Mouse (Mus musculus): ENCODE measurements at regions not wholly inside any gene's neighbourhood (a gene's known extent, or its start where the extent isn't known, plus 50 kb on each side); places are given as distances from the start of the nearest gene placed in this dataset.

DNA sequence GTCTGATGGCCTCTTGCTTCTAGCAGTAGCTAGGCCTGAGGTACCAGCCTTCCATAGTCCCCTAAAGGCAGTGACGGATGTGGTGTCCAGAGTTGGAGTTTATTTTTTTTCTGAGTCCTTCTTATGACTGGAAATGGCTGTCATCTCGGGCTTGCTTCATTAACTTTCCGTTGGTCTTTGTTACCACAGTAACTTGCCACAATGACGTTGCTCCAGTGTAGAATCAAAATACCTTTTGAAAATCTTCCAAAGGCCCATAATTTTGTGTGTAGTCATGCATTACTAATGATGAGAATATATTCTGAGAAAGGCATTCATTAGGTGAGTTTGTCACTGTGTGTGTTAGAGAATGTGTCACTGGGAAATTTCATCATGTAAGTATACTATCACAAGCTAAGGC is 108.4 kb upstream of the Sgk1 start:
- TF ChIP-seq POLR2A (IDR thresholded peaks at IDR 0.05; ENCODE audit: borderline replicate concordance, low read depth, low read length) = no peak
- TF ChIP-seq CTCF (IDR thresholded peaks at IDR 0.05; ENCODE audit: low read depth, low read length) = no peak
- Histone ChIP-seq H3K4me3 (ENCODE audit: insufficient read depth, low read length) (no peak overlapping the region), H3K27ac (ENCODE audit: insufficient read depth, low read depth, low read length) (no peak overlapping the region), H3K4me1 (ENCODE audit: control insufficient read depth, insufficient read depth, low read length) (peaks cover 14% of the 10 kb centered on the region)

DNA sequence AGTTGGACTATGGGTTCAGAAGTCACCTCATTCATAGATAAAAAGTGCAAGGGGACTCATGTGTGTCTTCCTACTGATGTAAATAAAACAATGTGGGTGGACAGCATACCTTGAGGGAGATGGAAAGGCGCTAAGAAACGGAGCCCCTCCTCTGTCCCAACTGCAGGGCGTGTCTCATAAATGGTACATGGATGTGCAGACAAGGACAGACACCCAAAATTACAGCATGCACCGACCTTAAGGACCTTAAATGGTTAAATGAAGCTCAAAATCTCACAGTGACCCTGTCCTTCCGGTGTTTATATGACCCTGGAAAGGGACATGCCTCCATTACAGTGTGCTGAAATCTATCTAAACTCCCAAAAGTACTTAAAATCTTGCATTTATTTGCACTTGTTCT is 106.5 kb upstream of the Sgk1 start:
- Histone ChIP-seq H3K4me3 (ENCODE audit: insufficient read depth, low read length) (no peak overlapping the region), H3K4me1 (ENCODE audit: control insufficient read depth, insufficient read depth, low read length) (peaks cover 17% of the 10 kb centered on the region), H3K27ac (ENCODE audit: insufficient read depth, low read depth, low read length) (no peak overlapping the region)
- TF ChIP-seq CTCF (IDR thresholded peaks at IDR 0.05; ENCODE audit: low read depth, low read length) (no peak), POLR2A (IDR thresholded peaks at IDR 0.05; ENCODE audit: borderline replicate concordance, low read depth, low read length) (no peak)

DNA sequence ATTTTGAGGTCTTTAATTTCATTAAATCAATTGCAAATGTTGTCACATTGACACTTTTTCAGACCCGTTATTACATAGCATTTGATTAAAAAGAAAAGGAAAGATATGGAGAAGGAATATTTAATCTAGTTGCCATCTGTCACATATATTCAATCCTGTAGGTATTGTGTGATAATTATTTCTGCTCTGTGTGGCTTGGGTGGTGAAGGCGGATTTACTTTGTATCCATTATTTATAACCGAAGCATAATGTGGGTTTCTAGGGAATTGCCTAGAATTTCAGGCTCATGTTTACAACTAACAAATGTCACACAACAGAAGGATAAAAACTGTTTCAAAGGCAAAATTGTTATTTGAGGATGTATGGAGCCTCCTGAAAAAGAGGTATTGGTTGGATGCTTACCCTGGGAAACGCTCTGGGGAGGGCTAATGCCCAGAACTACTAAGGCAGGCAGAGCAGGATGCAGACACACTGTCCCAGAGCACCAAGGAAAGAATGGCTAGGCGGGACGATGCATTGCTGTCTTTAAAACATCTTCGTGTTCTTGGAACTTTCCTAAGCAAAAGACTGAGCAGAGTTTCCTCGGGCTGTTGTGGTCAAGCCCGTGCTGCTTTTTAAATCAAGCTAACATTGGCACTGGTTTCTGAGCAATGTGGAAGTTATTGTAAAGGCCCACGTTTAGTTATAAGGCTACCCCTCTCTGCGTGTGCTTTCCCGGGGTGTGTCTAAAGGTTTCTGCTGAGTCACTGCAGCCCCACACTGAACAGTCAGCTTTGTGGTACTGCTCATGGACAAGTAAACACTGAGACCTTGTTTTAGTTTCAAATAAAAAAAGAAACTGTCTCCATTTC is 105.8 kb upstream of the Sgk1 start:
- peaks cover 17% of the 10 kb centered on the region for H3K4me1 ChIP-seq (ENCODE audit: control insufficient read depth, insufficient read depth, low read length)
- H3K27ac ChIP-seq (ENCODE audit: insufficient read depth, low read depth, low read length) = no peak overlapping the region
- no peak overlapping the region for H3K4me3 ChIP-seq (ENCODE audit: insufficient read depth, low read length)
- no peak for TF ChIP-seq CTCF (IDR thresholded peaks at IDR 0.05; ENCODE audit: low read depth, low read length)
- TF ChIP-seq POLR2A (IDR thresholded peaks at IDR 0.05; ENCODE audit: borderline replicate concordance, low read depth, low read length) = no peak

DNA sequence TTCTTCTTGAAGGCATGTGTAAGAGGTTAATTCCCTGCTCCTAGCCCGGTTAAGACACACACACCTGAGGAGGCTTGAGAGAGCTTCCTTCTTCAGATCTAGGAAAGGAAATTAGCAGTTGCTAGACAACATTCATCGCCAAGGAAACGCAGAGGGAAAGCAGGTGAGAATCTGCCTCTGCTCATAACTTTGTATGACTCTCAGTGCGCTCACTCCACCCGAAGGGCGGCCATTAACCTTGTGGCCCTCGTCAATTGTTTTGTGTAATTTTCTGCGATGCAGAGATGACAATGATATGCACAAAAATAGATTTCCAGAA is 105.3 kb upstream of the Sgk1 start:
- TF ChIP-seq POLR2A (IDR thresholded peaks at IDR 0.05; ENCODE audit: borderline replicate concordance, low read depth, low read length) (no peak), CTCF (IDR thresholded peaks at IDR 0.05; ENCODE audit: low read depth, low read length) (no peak)
- Histone ChIP-seq H3K4me1 (ENCODE audit: control insufficient read depth, insufficient read depth, low read length) (peaks cover 17% of the 10 kb centered on the region), H3K27ac (ENCODE audit: insufficient read depth, low read depth, low read length) (no peak overlapping the region), H3K4me3 (ENCODE audit: insufficient read depth, low read length) (no peak overlapping the region)

DNA sequence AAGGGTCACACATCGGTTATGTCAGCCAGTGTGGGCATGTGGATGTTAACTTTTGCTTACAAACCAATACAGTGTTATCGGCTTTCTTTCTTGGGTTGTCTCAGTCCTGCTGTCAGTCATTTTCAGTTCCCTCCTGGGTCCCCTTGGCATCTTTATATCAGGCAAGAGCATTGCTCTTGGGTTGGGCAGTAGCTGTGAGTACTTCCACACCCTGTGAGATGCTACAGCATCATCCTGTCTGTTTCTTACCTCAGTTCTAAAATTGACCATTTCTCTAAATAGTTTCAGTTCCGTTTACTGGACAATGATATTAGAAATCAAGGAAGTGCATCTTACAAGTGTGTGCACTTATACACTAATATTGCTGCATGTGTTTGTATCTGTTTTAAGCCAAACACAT is 104.9 kb upstream of the Sgk1 start:
- peaks cover 17% of the 10 kb centered on the region for H3K4me1 ChIP-seq (ENCODE audit: control insufficient read depth, insufficient read depth, low read length)
- no peak for TF ChIP-seq CTCF (IDR thresholded peaks at IDR 0.05; ENCODE audit: low read depth, low read length)
- no peak for TF ChIP-seq POLR2A (IDR thresholded peaks at IDR 0.05; ENCODE audit: borderline replicate concordance, low read depth, low read length)
- no peak overlapping the region for H3K27ac ChIP-seq (ENCODE audit: insufficient read depth, low read depth, low read length)
- no peak overlapping the region for H3K4me3 ChIP-seq (ENCODE audit: insufficient read depth, low read length)

DNA sequence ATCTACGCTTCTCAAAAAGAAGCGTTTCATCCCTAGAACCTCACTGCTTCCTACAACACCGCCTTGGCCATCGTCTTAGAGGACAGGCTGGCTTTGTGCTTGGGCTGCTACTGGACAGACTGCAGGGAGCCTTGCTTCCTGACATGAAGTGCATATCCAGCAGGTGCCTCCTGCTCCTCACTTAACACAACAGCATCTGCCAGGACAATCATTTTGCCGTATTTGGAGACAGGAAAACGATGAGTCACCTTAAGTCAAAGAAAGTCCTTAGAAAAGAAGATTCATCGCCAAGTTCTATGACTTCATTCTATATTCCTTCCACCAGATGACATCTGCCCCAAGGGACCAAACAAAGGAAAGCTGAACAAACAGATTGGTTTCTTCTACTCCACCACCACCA is 98.5 kb upstream of the Sgk1 start:
- Histone ChIP-seq H3K4me1 (ENCODE audit: control insufficient read depth, insufficient read depth, low read length) (0 out of 2 replicates have a peak, but pooled peaks cover 6% of the 10 kb centered on the region), H3K4me3 (ENCODE audit: insufficient read depth, low read length) (no peak overlapping the region), H3K27ac (ENCODE audit: insufficient read depth, low read depth, low read length) (no peak overlapping the region)
- TF ChIP-seq CTCF (IDR thresholded peaks at IDR 0.05; ENCODE audit: low read depth, low read length) = no peak
- no peak for TF ChIP-seq POLR2A (IDR thresholded peaks at IDR 0.05; ENCODE audit: borderline replicate concordance, low read depth, low read length)

DNA sequence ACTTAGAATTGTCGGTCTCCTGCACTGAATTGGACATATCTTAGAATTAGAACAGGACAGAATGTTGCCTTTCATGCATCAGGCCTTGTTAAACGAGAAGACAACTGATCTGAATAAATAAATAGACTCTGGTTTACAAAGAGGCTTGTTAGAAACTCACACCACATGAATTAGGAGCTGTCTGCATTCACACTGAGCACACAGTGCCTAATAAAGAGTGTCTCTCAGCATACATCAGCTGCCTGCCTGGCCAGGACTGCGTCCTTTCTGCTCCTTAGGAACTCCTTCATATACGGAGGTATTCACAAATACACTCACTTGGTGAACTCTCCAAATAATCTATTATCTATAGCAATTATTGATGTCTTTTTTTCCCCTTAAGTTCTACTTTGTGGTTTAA is 96.9 kb upstream of the Sgk1 start:
- Histone ChIP-seq H3K27ac (ENCODE audit: insufficient read depth, low read depth, low read length) (no peak overlapping the region), H3K4me3 (ENCODE audit: insufficient read depth, low read length) (no peak overlapping the region), H3K4me1 (ENCODE audit: control insufficient read depth, insufficient read depth, low read length) (peaks cover 6% of the 10 kb centered on the region)
- no peak for TF ChIP-seq CTCF (IDR thresholded peaks at IDR 0.05; ENCODE audit: low read depth, low read length)
- TF ChIP-seq POLR2A (IDR thresholded peaks at IDR 0.05; ENCODE audit: borderline replicate concordance, low read depth, low read length) = no peak

DNA sequence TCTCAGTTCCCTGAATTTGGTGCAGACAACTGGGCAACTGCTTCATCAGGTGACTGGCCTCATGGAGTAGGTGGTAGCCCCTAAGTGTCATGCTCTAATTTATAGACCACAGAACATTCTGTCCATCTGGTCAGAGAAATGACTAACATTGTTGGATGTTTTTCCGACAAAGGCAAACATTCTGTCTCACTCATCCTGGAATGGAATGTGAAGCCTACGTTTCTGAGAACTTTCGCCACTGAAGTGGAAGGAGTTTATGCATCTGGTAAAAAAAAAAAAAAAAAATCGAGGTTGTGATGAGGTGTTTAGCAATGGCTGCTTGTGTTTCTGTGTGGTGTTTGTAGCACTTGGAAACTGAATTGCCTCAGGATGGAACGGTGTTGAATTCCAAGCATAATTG is 96.2 kb upstream of the Sgk1 start:
- peaks cover 10% of the 10 kb centered on the region for H3K4me1 ChIP-seq (ENCODE audit: control insufficient read depth, insufficient read depth, low read length)
- H3K27ac ChIP-seq (ENCODE audit: insufficient read depth, low read depth, low read length) = no peak overlapping the region
- TF ChIP-seq CTCF (IDR thresholded peaks at IDR 0.05; ENCODE audit: low read depth, low read length) (no peak), POLR2A (IDR thresholded peaks at IDR 0.05; ENCODE audit: borderline replicate concordance, low read depth, low read length) (no peak)
- H3K4me3 ChIP-seq (ENCODE audit: insufficient read depth, low read length) = no peak overlapping the region

DNA sequence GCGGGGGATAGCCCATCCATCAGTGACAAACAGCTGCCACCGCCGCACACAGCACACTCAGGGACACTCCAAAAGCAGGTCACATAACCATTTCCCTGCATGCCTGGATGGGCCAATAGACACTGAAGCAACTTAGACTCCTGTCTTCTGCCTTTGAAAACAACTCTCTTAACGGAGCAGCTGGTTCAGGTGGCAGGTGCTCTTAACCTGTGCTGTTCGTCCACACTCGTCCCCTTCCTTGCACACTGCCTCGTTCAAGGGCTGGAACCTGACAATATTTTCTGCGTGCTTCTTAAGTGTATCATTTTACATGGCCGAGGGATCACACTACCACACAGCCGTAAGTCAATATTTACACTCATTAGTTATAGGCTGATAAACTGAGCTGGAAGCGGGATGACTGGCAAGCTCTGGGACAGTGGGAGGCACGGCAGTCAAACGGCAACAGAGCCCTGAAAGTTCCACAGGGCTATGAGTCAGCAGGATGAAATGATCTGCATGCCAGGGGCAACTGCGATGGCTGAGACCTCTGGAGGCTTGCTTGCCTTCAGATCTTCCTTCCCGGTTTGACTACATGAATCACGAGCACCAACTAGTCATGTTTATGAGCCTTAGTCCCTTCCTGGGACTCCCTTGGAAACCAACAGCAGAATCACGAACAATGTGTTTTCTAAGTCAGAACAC is 92.0 kb upstream of the Sgk1 start:
- no peak overlapping the region for H3K27ac ChIP-seq (ENCODE audit: insufficient read depth, low read depth, low read length)
- H3K4me3 ChIP-seq (ENCODE audit: insufficient read depth, low read length) = no peak overlapping the region
- peaks cover 9% of the 10 kb centered on the region for H3K4me1 ChIP-seq (ENCODE audit: control insufficient read depth, insufficient read depth, low read length)
- no peak for TF ChIP-seq POLR2A (IDR thresholded peaks at IDR 0.05; ENCODE audit: borderline replicate concordance, low read depth, low read length)
- TF ChIP-seq CTCF (IDR thresholded peaks at IDR 0.05; ENCODE audit: low read depth, low read length) = no peak

DNA sequence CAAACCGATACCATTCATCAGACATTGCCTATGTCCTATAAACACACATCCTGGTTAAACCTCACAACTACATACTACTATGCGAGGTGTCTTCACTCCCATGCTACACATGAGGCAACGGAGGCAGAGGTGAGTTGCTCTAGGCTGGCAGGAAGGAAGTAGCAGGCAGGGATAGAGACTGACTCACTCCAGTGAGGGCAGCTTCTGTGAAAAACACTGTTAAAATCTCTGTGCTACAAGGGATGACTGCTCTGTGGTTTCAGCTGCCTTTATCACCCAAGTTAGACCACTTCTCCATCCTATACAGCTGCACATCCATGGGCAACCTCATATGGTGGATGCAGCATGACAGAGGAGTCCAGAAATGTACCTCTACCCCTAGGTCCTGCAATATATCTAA is 91.0 kb upstream of the Sgk1 start:
- no peak overlapping the region for H3K27ac ChIP-seq (ENCODE audit: insufficient read depth, low read depth, low read length)
- TF ChIP-seq CTCF (IDR thresholded peaks at IDR 0.05; ENCODE audit: low read depth, low read length) (no peak), POLR2A (IDR thresholded peaks at IDR 0.05; ENCODE audit: borderline replicate concordance, low read depth, low read length) (no peak)
- H3K4me1 ChIP-seq (ENCODE audit: control insufficient read depth, insufficient read depth, low read length) = peaks cover 9% of the 10 kb centered on the region

More for the DNA sequence above, 91.0 kb upstream of the Sgk1 start:
- no peak overlapping the region for H3K4me3 ChIP-seq (ENCODE audit: insufficient read depth, low read length)
